Mouse (Mus musculus): ENCODE results near the gene Hoga1. TPM values are rescaled to one million over a fixed set of nuclear protein-coding genes. Genes with fewer than 3 reads are reported as not detected.
"Not testable (repeated sequence)": the region's sequence is repeated elsewhere in the genome, so short reads cannot be mapped to it uniquely, and the experiment has no call there.

Gene Hoga1
- polyA plus RNA-seq, 1 experiment from 2014 or later: 2.4 TPM

GRCm38 (mm10) chr19:42072802-42073201 lies 27.4 kb downstream of the Hoga1 start:
- H3K27ac ChIP-seq (ENCODE audit: low read depth, low read length): no peak overlapping the region
- H3K27me3 ChIP-seq (replicated peaks; ENCODE audit: control insufficient read depth, insufficient read depth, low read length): no peaks in the 10 kb centered on the region
- H3K9me3 ChIP-seq (ENCODE audit: control insufficient read depth, low read length): no peaks in the 10 kb centered on the region
- no peaks in the 10 kb centered on the region for H3K4me1 ChIP-seq (ENCODE audit: control insufficient read depth, insufficient read depth, low read depth, low read length)
- H3K9ac ChIP-seq (ENCODE audit: low read depth, low read length): no peak overlapping the region
- H3K36me3 ChIP-seq (ENCODE audit: control insufficient read depth, insufficient read depth, low read length): peaks cover 17% of the 10 kb centered on the region
- ATAC-seq: no peak
- no peak overlapping the region for H3K4me2 ChIP-seq (ENCODE audit: low read length)
- H3K4me3 ChIP-seq (ENCODE audit: low read length): no peak overlapping the region
- 82% methylated on average over 7 of the region's 7 CpGs for WGBS

- Histone ChIP-seq H3K9me3 (ENCODE audit: control insufficient read depth, low read length) (no peaks in the 10 kb centered on the region), H3K4me1 (ENCODE audit: control insufficient read depth, insufficient read depth, low read depth, low read length) (no peaks in the 10 kb centered on the region), H3K27me3 (replicated peaks; ENCODE audit: control insufficient read depth, insufficient read depth, low read length) (no peaks in the 10 kb centered on the region), H3K4me3 (ENCODE audit: low read length) (no peak overlapping the region), H3K9ac (ENCODE audit: low read depth, low read length) (no peak overlapping the region), H3K27ac (ENCODE audit: low read depth, low read length) (no peak overlapping the region), H3K4me2 (ENCODE audit: low read length) (no peak overlapping the region), H3K36me3 (ENCODE audit: control insufficient read depth, insufficient read depth, low read length) (peaks cover 18% of the 10 kb centered on the region)
- 86% methylated on average over 2 of the region's 2 CpGs for WGBS
- no peak for ATAC-seq
These were observed 29.6 kb downstream of the Hoga1 start for GRCm38 (mm10) chr19:42075051-42075450.

GRCm38 (mm10) chr19:42075992-42076391 lies 30.6 kb downstream of the Hoga1 start:
- no peak overlapping the region for H3K4me3 ChIP-seq (ENCODE audit: low read length)
- no peak for ATAC-seq
- WGBS: 88% methylated on average over 16 of the region's 16 CpGs
- H3K27ac ChIP-seq (ENCODE audit: low read depth, low read length): no peak overlapping the region
- H3K9ac ChIP-seq (ENCODE audit: low read depth, low read length): no peak overlapping the region
- no peak overlapping the region for H3K4me2 ChIP-seq (ENCODE audit: low read length)
- H3K36me3 ChIP-seq (ENCODE audit: control insufficient read depth, insufficient read depth, low read length): peaks cover 18% of the 10 kb centered on the region
- no peaks in the 10 kb centered on the region for H3K27me3 ChIP-seq (replicated peaks; ENCODE audit: control insufficient read depth, insufficient read depth, low read length)
- no peaks in the 10 kb centered on the region for H3K4me1 ChIP-seq (ENCODE audit: control insufficient read depth, insufficient read depth, low read depth, low read length)
- H3K9me3 ChIP-seq (ENCODE audit: control insufficient read depth, low read length): no peaks in the 10 kb centered on the region

- 97% methylated on average over 8 of the region's 8 CpGs for WGBS
- Histone ChIP-seq H3K4me1 (ENCODE audit: control insufficient read depth, insufficient read depth, low read depth, low read length) (no peaks in the 10 kb centered on the region), H3K27ac (ENCODE audit: low read depth, low read length) (no peak overlapping the region), H3K9ac (ENCODE audit: low read depth, low read length) (no peak overlapping the region), H3K27me3 (replicated peaks; ENCODE audit: control insufficient read depth, insufficient read depth, low read length) (no peaks in the 10 kb centered on the region), H3K36me3 (ENCODE audit: control insufficient read depth, insufficient read depth, low read length) (peaks cover 16% of the 10 kb centered on the region), H3K9me3 (ENCODE audit: control insufficient read depth, low read length) (no peaks in the 10 kb centered on the region), H3K4me3 (ENCODE audit: low read length) (no peak overlapping the region), H3K4me2 (ENCODE audit: low read length) (no peak overlapping the region)
- ATAC-seq: no peak
These were observed 33.2 kb downstream of the Hoga1 start for GRCm38 (mm10) chr19:42078566-42078965.

GRCm38 (mm10) chr19:42079006-42079405 lies 33.6 kb downstream of the Hoga1 start:
- no peak for ATAC-seq
- Histone ChIP-seq H3K9ac (ENCODE audit: low read depth, low read length) (no peak overlapping the region), H3K27ac (ENCODE audit: low read depth, low read length) (no peak overlapping the region), H3K4me2 (ENCODE audit: low read length) (no peak overlapping the region), H3K4me3 (ENCODE audit: low read length) (no peak overlapping the region), H3K27me3 (replicated peaks; ENCODE audit: control insufficient read depth, insufficient read depth, low read length) (no peaks in the 10 kb centered on the region), H3K36me3 (ENCODE audit: control insufficient read depth, insufficient read depth, low read length) (peaks cover 15% of the 10 kb centered on the region), H3K4me1 (ENCODE audit: control insufficient read depth, insufficient read depth, low read depth, low read length) (no peaks in the 10 kb centered on the region), H3K9me3 (ENCODE audit: control insufficient read depth, low read length) (no peaks in the 10 kb centered on the region)
- 95% methylated on average over 12 of the region's 12 CpGs for WGBS

- Histone ChIP-seq H3K36me3 (ENCODE audit: control insufficient read depth, insufficient read depth, low read length) (peaks cover 14% of the 10 kb centered on the region), H3K9me3 (ENCODE audit: control insufficient read depth, low read length) (no peaks in the 10 kb centered on the region), H3K27me3 (replicated peaks; ENCODE audit: control insufficient read depth, insufficient read depth, low read length) (no peaks in the 10 kb centered on the region), H3K4me2 (ENCODE audit: low read length) (no peak overlapping the region), H3K4me3 (ENCODE audit: low read length) (no peak overlapping the region), H3K4me1 (ENCODE audit: control insufficient read depth, insufficient read depth, low read depth, low read length) (no peaks in the 10 kb centered on the region), H3K27ac (ENCODE audit: low read depth, low read length) (no peak overlapping the region), H3K9ac (ENCODE audit: low read depth, low read length) (no peak overlapping the region)
- WGBS: 75% methylated on average over 5 of the region's 5 CpGs
- ATAC-seq: no peak
These were observed 34.5 kb downstream of the Hoga1 start for GRCm38 (mm10) chr19:42079950-42080349.

GRCm38 (mm10) chr19:42080469-42080868 lies 35.1 kb downstream of the Hoga1 start:
- Histone ChIP-seq H3K9ac (ENCODE audit: low read depth, low read length) (no peak overlapping the region), H3K4me3 (ENCODE audit: low read length) (no peak overlapping the region), H3K27me3 (replicated peaks; ENCODE audit: control insufficient read depth, insufficient read depth, low read length) (no peaks in the 10 kb centered on the region), H3K4me2 (ENCODE audit: low read length) (no peak overlapping the region), H3K4me1 (ENCODE audit: control insufficient read depth, insufficient read depth, low read depth, low read length) (peaks cover 1% of the 10 kb centered on the region; the same call in 1 of the 2 replicates), H3K36me3 (ENCODE audit: control insufficient read depth, insufficient read depth, low read length) (peaks cover 9% of the 10 kb centered on the region), H3K27ac (ENCODE audit: low read depth, low read length) (no peak overlapping the region), H3K9me3 (ENCODE audit: control insufficient read depth, low read length) (no peaks in the 10 kb centered on the region)
- ATAC-seq: no peak
- 74% methylated on average over 11 of the region's 11 CpGs for WGBS

- not testable (repeated sequence) for H3K9me3 ChIP-seq (ENCODE audit: control insufficient read depth, low read length); H3K9ac ChIP-seq (ENCODE audit: low read depth, low read length); H3K4me2 ChIP-seq (ENCODE audit: low read length); H3K4me3 ChIP-seq (ENCODE audit: low read length); H3K27me3 ChIP-seq (replicated peaks; ENCODE audit: control insufficient read depth, insufficient read depth, low read length); H3K36me3 ChIP-seq (ENCODE audit: control insufficient read depth, insufficient read depth, low read length); H3K27ac ChIP-seq (ENCODE audit: low read depth, low read length); H3K4me1 ChIP-seq (ENCODE audit: control insufficient read depth, insufficient read depth, low read depth, low read length); ATAC-seq
- WGBS: 98% methylated on average over 5 of the region's 5 CpGs
These were observed 36.2 kb downstream of the Hoga1 start for GRCm38 (mm10) chr19:42081613-42082012.

GRCm38 (mm10) chr19:42085690-42086089 lies 40.3 kb downstream of the Hoga1 start:
- Histone ChIP-seq H3K36me3 (ENCODE audit: control insufficient read depth, insufficient read depth, low read length) (no peaks in the 10 kb centered on the region), H3K27ac (ENCODE audit: low read depth, low read length) (peak overlapping the region; percentile 78), H3K9me3 (ENCODE audit: control insufficient read depth, low read length) (no peaks in the 10 kb centered on the region), H3K4me2 (ENCODE audit: low read length) (peak overlapping the region; percentile 86), H3K4me3 (ENCODE audit: low read length) (peak overlapping the region; percentile 90), H3K27me3 (replicated peaks; ENCODE audit: control insufficient read depth, insufficient read depth, low read length) (no peaks in the 10 kb centered on the region), H3K9ac (ENCODE audit: low read depth, low read length) (peak overlapping the region; percentile 94), H3K4me1 (ENCODE audit: control insufficient read depth, insufficient read depth, low read depth, low read length) (peaks cover 14% of the 10 kb centered on the region)
- ATAC-seq: no peak
- WGBS: 5% methylated on average over 10 of the region's 10 CpGs

GRCm38 (mm10) chr19:42086166-42086565 lies 40.8 kb downstream of the Hoga1 start, which contains the start of gene Morn4:
Gene Morn4, minus strand, starts transcription at chr19:42086357.
- Histone ChIP-seq H3K27ac (ENCODE audit: low read depth, low read length) (peak within 1 kb of the TSS; percentile 78), H3K9ac (ENCODE audit: low read depth, low read length) (peak within 1 kb of the TSS; percentile 94), H3K4me1 (ENCODE audit: control insufficient read depth, insufficient read depth, low read depth, low read length) (peaks cover 15% of the 10 kb centered on the region), H3K4me2 (ENCODE audit: low read length) (peak within 1 kb of the TSS; percentile 86), H3K4me3 (ENCODE audit: low read length) (peak within 1 kb of the TSS; percentile 90), H3K27me3 (replicated peaks; ENCODE audit: control insufficient read depth, insufficient read depth, low read length) (no peaks in the 10 kb centered on the region), H3K9me3 (ENCODE audit: control insufficient read depth, low read length) (no peaks in the 10 kb centered on the region), H3K36me3 (ENCODE audit: control insufficient read depth, insufficient read depth, low read length) (no peaks in the 10 kb centered on the region)
- ATAC-seq: peak; percentile 83
- 0% methylated on average over 21 of the region's 21 CpGs for WGBS

Measured in hindbrain, embryonic 16.5 days (tissue).